Mouse (Mus musculus): ENCODE measurements around the gene Ttc3.
"Not testable (repeated sequence)": the region's sequence is repeated elsewhere in the genome, so short reads cannot be mapped to it uniquely, and the experiment has no call there.

Gene Ttc3

GRCm38 (mm10) chr16:94487341-94487740 lies 116.9 kb downstream of the Ttc3 start:
- no peak for ATAC-seq (ENCODE audit: insufficient number of reproducible peaks, low FRiP score, low TSS enrichment)

GRCm38 (mm10) chr16:94489326-94489725 lies 118.9 kb downstream of the Ttc3 start:
- ATAC-seq (ENCODE audit: insufficient number of reproducible peaks, low FRiP score, low TSS enrichment), result no peak

GRCm38 (mm10) chr16:94497176-94497575 lies 126.8 kb downstream of the Ttc3 start:
- not testable (repeated sequence) for ATAC-seq (ENCODE audit: insufficient number of reproducible peaks, low FRiP score, low TSS enrichment)

- ATAC-seq (ENCODE audit: insufficient number of reproducible peaks, low FRiP score, low TSS enrichment), result no peak
Observed at GRCm38 (mm10) chr16:94497911-94498310, 127.5 kb downstream of the Ttc3 start.

- ATAC-seq (ENCODE audit: insufficient number of reproducible peaks, low FRiP score, low TSS enrichment), result no peak
Observed at GRCm38 (mm10) chr16:94504192-94504591, 133.8 kb downstream of the Ttc3 start.

GRCm38 (mm10) chr16:94507071-94507470 lies 136.7 kb downstream of the Ttc3 start:
- no peak for ATAC-seq (ENCODE audit: insufficient number of reproducible peaks, low FRiP score, low TSS enrichment)

GRCm38 (mm10) chr16:94508769-94509168 lies 138.4 kb downstream of the Ttc3 start:
- no peak for ATAC-seq (ENCODE audit: insufficient number of reproducible peaks, low FRiP score, low TSS enrichment)

- ATAC-seq (ENCODE audit: insufficient number of reproducible peaks, low FRiP score, low TSS enrichment), result no peak
Observed at GRCm38 (mm10) chr16:94509983-94510382, 139.6 kb downstream of the Ttc3 start.

GRCm38 (mm10) chr16:94517606-94518005 lies 147.2 kb downstream of the Ttc3 start:
- ATAC-seq (ENCODE audit: insufficient number of reproducible peaks, low FRiP score, low TSS enrichment), result no peak
